Mouse (Mus musculus): ENCODE measurements around the gene Arsg. TPM values are rescaled to one million over a fixed set of nuclear protein-coding genes. Genes with fewer than 3 reads are reported as not detected.
A peak's percentile ranks its signal among the peaks of the same experiment; 100 is the strongest.

The Arsg gene
- total and polyA plus RNA-seq, 3 experiments, result 0.79 to 3.3 (median 1.4) TPM

DNA sequence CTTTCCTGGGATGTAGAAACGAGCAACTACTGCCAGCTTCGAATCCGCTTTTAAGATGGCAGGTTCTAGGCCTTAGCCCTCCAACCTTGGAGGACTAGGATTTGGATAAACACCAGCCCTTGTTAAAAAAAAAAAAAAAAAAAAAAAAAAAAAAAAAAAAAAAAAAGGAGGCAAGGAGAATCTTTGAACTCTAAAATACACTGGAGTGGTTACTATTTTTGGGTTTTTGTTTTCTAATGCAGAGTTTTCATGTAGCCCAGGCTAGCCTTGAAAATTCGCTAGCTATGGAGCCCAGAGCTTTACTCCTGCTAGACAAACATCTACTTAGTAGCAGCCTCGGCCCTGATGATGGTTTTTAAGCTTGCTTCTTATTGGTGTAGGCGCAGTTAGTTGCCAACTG, 134.4 kb downstream of the Arsg start:
- peaks cover 4 to 12% of the 10 kb centered on the region in 2 experiments; a peak in 3 of 4 replicates for H3K4me1 ChIP-seq (ENCODE audit: control insufficient read depth in 1 of 2, insufficient read depth in 2 of 2)
- TF ChIP-seq EP300 (IDR thresholded peaks at IDR 0.05; ENCODE audit: low read length), result no peak
- TF ChIP-seq ZNF384 (IDR thresholded peaks at IDR 0.05; ENCODE audit: low read depth, low read length), result peak; percentile 65
- peaks cover 24% of the 10 kb centered on the region for H3K27me3 ChIP-seq (replicated peaks)
- no peaks in the 10 kb centered on the region for H3K9me3 ChIP-seq (replicated peaks; ENCODE audit: low read length)
- no peak overlapping the region for H3K4me3 ChIP-seq (replicated peaks in 1 of 3; ENCODE audit: low read depth in 2 of 3, low read length in 2 of 3, poor library complexity in 1 of 3)
- in situ Hi-C loops (cut with MboI; ENCODE audit: low pct_ligation_motif_present, low pct_unique_long_range_greater_than_20kb, low sequenced_read_pairs) (no loop called here), dilution Hi-C loops (cut with MboI; ENCODE audit: extremely low pct_ligation_motif_present, extremely low pct_unique_long_range_greater_than_20kb, low sequenced_read_pairs) (no loop called here)
- no peak overlapping the region for H3K27ac ChIP-seq (ENCODE audit: insufficient read depth, low read depth)
- no peak for DNase-seq (ENCODE audit: extremely low read depth)
- H3K9ac ChIP-seq (ENCODE audit: insufficient read depth, low read depth), result no peak overlapping the region
- no peaks in the 10 kb centered on the region for H3K36me3 ChIP-seq (replicated peaks in 1 of 2; ENCODE audit: control insufficient read depth in 1 of 2, insufficient read depth in 1 of 2, low read length in 1 of 2)
- no peak overlapping the region for H3K4me2 ChIP-seq (ENCODE audit: insufficient read depth, low read depth, poor library complexity, severe bottlenecking)
- no peaks in the 10 kb centered on the region for H3K79me2 ChIP-seq (replicated peaks; ENCODE audit: control insufficient read depth, extremely low read depth, insufficient read depth, poor library complexity, severe bottlenecking)

DNA sequence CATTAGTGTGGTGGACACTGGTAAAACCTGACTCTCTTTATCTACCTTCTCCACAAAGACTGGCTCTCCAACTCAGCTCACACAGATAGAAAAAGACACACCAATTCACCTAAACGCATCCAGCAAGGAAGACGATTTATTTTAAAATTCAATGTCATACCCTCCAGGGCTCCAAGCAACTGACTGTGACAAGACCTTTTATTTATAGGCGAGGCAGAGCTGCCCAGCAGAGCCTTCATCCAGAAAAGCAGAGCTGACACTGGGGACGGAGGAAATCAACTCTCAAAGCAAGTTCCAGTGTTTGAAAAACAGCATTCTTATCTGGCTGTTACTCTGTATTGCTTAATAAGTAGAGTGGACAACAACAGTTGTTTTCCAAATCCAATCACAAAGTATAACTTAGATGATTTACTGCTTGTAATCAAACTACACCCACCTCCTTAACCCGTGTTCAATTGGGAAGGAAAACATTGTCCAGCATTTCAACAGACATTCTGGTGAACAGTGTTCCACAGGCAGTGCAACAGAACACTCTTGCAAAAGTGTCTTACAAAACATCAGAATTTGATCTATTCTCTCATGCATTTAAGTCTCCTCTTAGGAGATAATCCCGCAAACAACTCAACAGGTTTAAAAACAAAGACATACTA, 135.9 kb downstream of the Arsg start:
- peaks cover 4 to 12% of the 10 kb centered on the region in 2 experiments; a peak in 3 of 4 replicates for H3K4me1 ChIP-seq (ENCODE audit: control insufficient read depth in 1 of 2, insufficient read depth in 2 of 2)
- in situ Hi-C loops (cut with MboI; ENCODE audit: low pct_ligation_motif_present, low pct_unique_long_range_greater_than_20kb, low sequenced_read_pairs), result no loop called here
- dilution Hi-C loops (cut with MboI; ENCODE audit: extremely low pct_ligation_motif_present, extremely low pct_unique_long_range_greater_than_20kb, low sequenced_read_pairs), result no loop called here
- H3K27me3 ChIP-seq (replicated peaks), result peaks cover 24% of the 10 kb centered on the region
- H3K4me3 ChIP-seq (replicated peaks in 1 of 3; ENCODE audit: low read depth in 2 of 3, low read length in 2 of 3, poor library complexity in 1 of 3), result no peak overlapping the region
- H3K9ac ChIP-seq (ENCODE audit: insufficient read depth, low read depth), result no peak overlapping the region
- no peak for DNase-seq (ENCODE audit: extremely low read depth)
- no peaks in the 10 kb centered on the region for H3K36me3 ChIP-seq (replicated peaks in 1 of 2; ENCODE audit: control insufficient read depth in 1 of 2, insufficient read depth in 1 of 2, low read length in 1 of 2)
- H3K4me2 ChIP-seq (ENCODE audit: insufficient read depth, low read depth, poor library complexity, severe bottlenecking), result no peak overlapping the region
- no peaks in the 10 kb centered on the region for H3K9me3 ChIP-seq (replicated peaks; ENCODE audit: low read length)
- no peak for TF ChIP-seq IRF4 (IDR thresholded peaks at IDR 0.05; ENCODE audit: low read depth, low read length)
- TF ChIP-seq ZKSCAN1 (IDR thresholded peaks at IDR 0.05; ENCODE audit: borderline replicate concordance, low read depth, low read length), result no peak
- TF ChIP-seq TCF12 (IDR thresholded peaks at IDR 0.05; ENCODE audit: low read depth, low read length), result no peak
- TF ChIP-seq USF1 (IDR thresholded peaks at IDR 0.05; ENCODE audit: low read depth, low read length), result no peak
- no peak for TF ChIP-seq NELFE (IDR thresholded peaks at IDR 0.05; ENCODE audit: low read depth, low read length)
- TF ChIP-seq USF2 (conservative IDR thresholded peaks at IDR 0.05; ENCODE audit: low read depth, low read length), result no peak
- no peak for TF ChIP-seq ZMIZ1 (IDR thresholded peaks at IDR 0.05; ENCODE audit: low read depth, low read length)
- TF ChIP-seq ELF1 (IDR thresholded peaks at IDR 0.05; ENCODE audit: low read depth, low read length), result no peak
- no peak for TF ChIP-seq GABPA (IDR thresholded peaks at IDR 0.05; ENCODE audit: insufficient replicate concordance, low read depth, low read length)
- TF ChIP-seq ETS1 (conservative IDR thresholded peaks at IDR 0.05; ENCODE audit: low read depth, low read length), result no peak
- no peak for TF ChIP-seq ZNF384 (IDR thresholded peaks at IDR 0.05; ENCODE audit: low read depth, low read length)
- no peak for TF ChIP-seq UBTF (IDR thresholded peaks at IDR 0.05; ENCODE audit: low read depth, low read length)
- no peak for TF ChIP-seq TBP (conservative IDR thresholded peaks at IDR 0.05; ENCODE audit: low read depth, low read length)
- no peak for TF ChIP-seq JUND (conservative IDR thresholded peaks at IDR 0.05; ENCODE audit: low read depth, low read length)
- no peak for TF ChIP-seq RCOR1 (conservative IDR thresholded peaks at IDR 0.05; ENCODE audit: low read depth, low read length)
- TF ChIP-seq MAFK (IDR thresholded peaks at IDR 0.05; ENCODE audit: insufficient replicate concordance, low read length), result no peak
- TF ChIP-seq NRF1 (IDR thresholded peaks at IDR 0.05; ENCODE audit: low read depth, low read length), result no peak
- H3K79me2 ChIP-seq (replicated peaks; ENCODE audit: control insufficient read depth, extremely low read depth, insufficient read depth, poor library complexity, severe bottlenecking), result no peaks in the 10 kb centered on the region
- H3K27ac ChIP-seq (ENCODE audit: insufficient read depth, low read depth), result no peak overlapping the region

All from CH12.LX (cell line).